Mouse (Mus musculus) heart, adult 8-10 months (tissue): Measurements from ENCODE around the gene Gm10447. TPM values are rescaled to one million over a fixed set of nuclear protein-coding genes. Genes with fewer than 3 reads are reported as not detected.

Experiments used
- DNase-seq: peaks from one replicate; pipeline ENCODE4 v3.0.0; 2022; ENCODE audit warnings: low spot score
- total RNA-seq, 4 experiments: library from RNA; stranded (reverse); gene quantifications; 2 replicates each; pipeline ENCODE4 v1.2.4; 2022

The Gm10447 gene
- total RNA-seq: not detected

GRCm38 (mm10) chr11:53456474-53457371, at the start of gene Gm10447, which contains the start of gene Shroom1:
Gene Gm10447, minus strand, starts transcription at chr11:53457110.
Gene Shroom1, plus strand, starts transcription at chr11:53457205.
- peak; percentile 40 for DNase-seq

DNA sequence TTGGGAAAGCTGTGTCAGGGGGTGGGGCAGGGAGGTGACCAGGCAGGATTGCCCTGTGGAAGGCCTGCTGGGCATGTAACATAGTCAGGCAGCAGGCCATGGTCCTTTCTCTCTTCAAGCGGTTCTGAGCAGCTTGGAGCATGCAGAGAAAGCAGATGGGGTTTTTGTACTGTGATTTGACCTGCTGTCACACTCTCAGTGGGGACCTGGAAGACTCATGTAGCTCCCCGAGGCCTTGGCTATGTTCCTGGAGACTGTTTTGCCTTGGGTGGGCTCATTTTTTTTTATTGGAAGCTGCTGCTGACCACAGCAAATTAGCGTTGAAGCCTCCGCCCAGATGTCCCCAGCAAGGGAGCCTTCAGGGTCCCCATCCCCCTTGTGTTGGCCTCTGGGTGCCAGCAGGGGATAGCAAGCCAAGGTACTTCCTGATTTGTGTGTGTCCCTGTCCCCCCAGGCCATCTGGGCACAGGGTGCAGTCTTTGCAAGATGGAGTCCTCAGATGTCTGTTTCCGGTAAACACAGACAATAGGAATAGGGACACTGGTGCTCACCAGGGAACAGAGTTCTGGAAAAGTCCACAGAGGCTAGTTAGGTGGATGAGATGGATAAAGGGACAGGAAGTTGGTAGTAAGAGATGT, 48.2 kb upstream of the Gm10447 start:
- no peak for DNase-seq

- DNase-seq: no peak
Measured at GRCm38 (mm10) chr11:53504376-53504775, 47.5 kb upstream of the Gm10447 start.

DNA sequence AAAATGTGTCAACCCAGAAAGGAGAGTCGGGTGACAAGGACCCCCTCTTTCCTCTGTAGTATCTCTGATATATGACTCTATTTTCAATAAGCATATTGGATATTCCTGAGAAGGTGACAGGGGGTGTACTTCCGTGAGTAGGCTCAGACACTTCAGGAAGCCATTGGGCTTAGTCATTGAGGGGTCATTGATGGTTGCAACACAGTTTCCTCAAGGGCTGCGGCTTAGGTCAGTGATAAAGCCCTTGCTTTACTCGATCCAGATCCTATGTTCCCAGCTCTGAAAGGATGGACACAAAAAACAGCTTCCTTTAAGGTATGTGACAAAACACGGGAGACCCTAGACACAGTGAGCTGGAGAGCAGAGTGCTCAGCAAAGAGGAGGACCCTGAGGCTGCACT, 46.8 kb upstream of the Gm10447 start:
- DNase-seq: no peak

GRCm38 (mm10) chr11:53502039-53502765, 45.3 kb upstream of the Gm10447 start:
- DNase-seq: no peak

- no peak for DNase-seq
Measured at GRCm38 (mm10) chr11:53500569-53500968, 43.7 kb upstream of the Gm10447 start.

DNA sequence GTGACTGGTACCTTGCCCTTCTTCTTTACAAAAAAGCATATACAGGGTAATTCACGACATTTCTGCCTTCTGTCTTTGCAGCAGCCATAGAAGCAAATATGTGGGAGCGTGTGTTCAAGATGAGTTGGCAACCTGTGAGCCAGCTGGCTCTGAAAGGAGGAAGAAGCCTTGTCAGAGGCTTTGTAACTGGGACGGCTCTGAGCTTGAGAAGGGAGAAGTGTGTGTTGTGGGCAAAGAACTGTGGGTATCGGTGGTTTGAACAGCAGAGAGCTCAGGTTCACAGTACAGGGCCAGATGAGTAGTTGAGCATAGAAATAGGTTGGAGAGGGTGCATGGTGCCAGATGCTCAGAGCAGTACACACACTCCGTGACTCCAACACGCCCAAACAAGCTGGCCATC, 40.0 kb upstream of the Gm10447 start:
- no peak for DNase-seq

GRCm38 (mm10) chr11:53495417-53495816, 38.5 kb upstream of the Gm10447 start:
- no peak for DNase-seq

DNA sequence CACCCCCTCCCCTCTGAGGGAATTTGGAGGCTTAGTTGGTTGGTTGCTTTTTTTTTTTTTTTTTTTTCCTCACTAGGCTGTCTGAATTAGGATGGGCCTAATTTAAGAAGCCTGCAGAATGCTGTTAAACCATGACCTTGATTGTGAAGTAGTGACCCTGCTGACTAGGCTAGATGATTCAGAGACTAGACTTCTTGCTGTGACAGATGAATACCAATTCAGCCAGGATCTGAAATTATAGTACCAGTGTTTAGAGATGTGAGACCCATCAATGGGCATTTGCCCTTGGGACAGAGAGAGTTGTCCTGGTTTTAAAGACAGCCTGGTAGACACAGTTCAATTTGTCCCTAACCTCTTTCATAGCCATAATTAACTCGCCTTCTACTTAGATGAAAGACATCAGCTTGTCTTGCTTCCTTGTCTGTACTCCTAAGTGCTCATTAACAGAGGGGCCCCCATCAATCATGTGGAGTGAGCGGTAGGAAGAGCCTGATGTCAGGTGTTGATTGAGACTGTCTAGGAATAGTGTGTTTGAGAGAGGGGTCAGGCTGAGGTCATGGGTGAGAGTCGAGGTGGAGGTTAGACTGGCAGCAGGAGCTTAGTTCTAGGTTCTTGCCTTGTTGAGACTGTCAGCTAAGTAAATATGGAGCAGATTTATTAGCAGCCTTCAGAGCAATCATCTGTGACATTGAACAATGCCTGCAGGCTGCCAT, 36.5 kb upstream of the Gm10447 start:
- no peak for DNase-seq

GRCm38 (mm10) chr11:53491954-53492401, 35.1 kb upstream of the Gm10447 start:
- peak; percentile 71 for DNase-seq

- DNase-seq: no peak
Measured at GRCm38 (mm10) chr11:53489421-53489820, 32.5 kb upstream of the Gm10447 start.

DNA sequence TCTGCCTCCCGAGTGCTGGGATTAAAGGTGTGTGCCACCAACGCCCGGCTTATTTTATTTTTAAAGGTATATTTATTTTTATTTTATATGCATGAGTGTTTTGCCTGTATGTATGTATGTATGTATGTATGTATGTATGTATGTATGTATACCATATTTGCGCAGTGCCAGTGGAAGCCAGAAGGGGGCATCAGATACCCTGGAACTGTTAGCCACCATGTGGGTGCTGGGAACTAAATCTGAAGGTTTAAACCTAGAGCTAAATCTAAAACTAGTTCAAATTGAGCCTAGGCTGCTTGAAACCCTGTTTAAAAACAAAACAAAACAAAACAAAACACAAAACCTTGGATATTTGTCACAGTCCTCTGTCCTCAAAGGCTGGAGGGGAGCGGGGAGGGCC, 32.1 kb upstream of the Gm10447 start:
- DNase-seq: no peak

DNA sequence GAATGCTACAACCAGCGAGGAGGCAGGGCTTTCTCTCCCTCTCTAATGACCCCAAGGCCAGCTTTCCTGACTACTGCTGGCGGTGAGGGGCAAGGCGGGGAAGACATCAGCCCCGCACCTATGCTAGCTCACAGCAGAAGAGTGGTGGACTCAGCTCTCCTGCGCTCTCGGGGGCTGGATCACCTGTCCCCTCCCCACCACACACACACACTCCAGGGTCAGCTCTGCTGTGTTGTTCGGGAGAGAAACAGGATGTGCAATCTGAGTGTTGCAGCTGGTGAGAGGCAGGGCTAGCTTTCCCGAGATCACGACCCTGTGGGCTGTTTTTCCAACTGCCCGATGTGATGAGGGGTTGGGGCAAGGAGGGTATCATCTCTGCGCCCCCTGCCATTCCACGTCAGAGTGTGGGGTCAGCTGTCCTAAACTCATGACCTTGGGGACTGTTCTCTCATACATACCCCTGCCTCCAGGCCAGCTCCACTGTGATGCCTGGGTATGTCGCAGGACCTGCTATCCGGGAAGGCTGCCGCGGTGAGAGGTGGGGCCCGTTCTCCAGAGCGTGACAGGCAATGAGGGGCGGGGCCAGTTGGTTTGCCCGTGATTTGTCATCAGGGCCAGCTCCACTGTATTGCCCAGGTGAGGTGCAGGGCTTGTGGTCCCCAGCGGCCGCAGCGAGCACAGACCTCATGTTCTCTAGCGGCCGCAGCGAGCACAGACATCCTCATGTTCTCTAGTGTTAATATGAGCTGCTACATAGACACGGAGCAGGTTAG, 30.1 kb upstream of the Gm10447 start:
- no peak for DNase-seq

- no peak for DNase-seq
Measured at GRCm38 (mm10) chr11:53486351-53486750, 29.4 kb upstream of the Gm10447 start.

- DNase-seq: no peak
Measured at GRCm38 (mm10) chr11:53485719-53486118, 28.8 kb upstream of the Gm10447 start.

- DNase-seq: no peak
Measured at GRCm38 (mm10) chr11:53483159-53483891, 26.4 kb upstream of the Gm10447 start.

GRCm38 (mm10) chr11:53481088-53481730, 24.3 kb upstream of the Gm10447 start:
- DNase-seq: no peak

- DNase-seq: no peak
Measured at GRCm38 (mm10) chr11:53479783-53480301, 22.9 kb upstream of the Gm10447 start, which contains the start of the genes Gm9945 and Sowaha. Gene Gm9945, plus strand, starts transcription at chr11:53480166. Gene Sowaha, minus strand, starts transcription at chr11:53480274.

GRCm38 (mm10) chr11:53479171-53479782, 22.4 kb upstream of the Gm10447 start:
- no peak for DNase-seq
